Mouse (Mus musculus): Measurements from ENCODE around the gene Tmem143. TPM values are rescaled to one million over a fixed set of nuclear protein-coding genes. Genes with fewer than 3 reads are reported as not detected.

The Tmem143 gene
- polyA plus RNA-seq, 1 experiment from 2014 or later: 3.5 TPM

GRCm38 (mm10) chr7:45919761-45920160, 23.0 kb downstream of the Tmem143 start:
- Histone ChIP-seq H3K4me1 (ENCODE audit: insufficient read depth) (peaks cover 59% of the 10 kb centered on the region), H3K27me3 (ENCODE audit: insufficient read depth, low read length) (no peaks in the 10 kb centered on the region), H3K9ac (replicated peaks) (peak overlapping the region; percentile 72; the same call in 1 of the 2 replicates)

GRCm38 (mm10) chr7:45920583-45921241, 24.0 kb downstream of the Tmem143 start:
- Histone ChIP-seq H3K9me3 (ENCODE audit: low read length) (no peaks in the 10 kb centered on the region), H3K36me3 (replicated peaks; ENCODE audit: insufficient read depth, low read length) (peaks cover 14% of the 10 kb centered on the region), H3K4me1 (ENCODE audit: insufficient read depth) (peaks cover 59% of the 10 kb centered on the region), H3K27me3 (ENCODE audit: insufficient read depth, low read length) (no peaks in the 10 kb centered on the region), H3K27ac (ENCODE audit: low read depth) (peak overlapping the region; percentile 85), H3K4me2 (ENCODE audit: low read depth, low read length) (peak overlapping the region; percentile 77), H3K9ac (replicated peaks) (peak overlapping the region; percentile 72), H3K4me3 (ENCODE audit: low read depth, low read length) (peak overlapping the region; percentile 56)
- DNase-seq (no peak), ATAC-seq (no peak)
- 19% methylated on average over 9 of the region's 9 CpGs for WGBS (ENCODE audit: insufficient replicate concordance)
- TF ChIP-seq CTCF (IDR thresholded peaks at IDR 0.05; ENCODE audit: low read depth) (no peak), EP300 (IDR thresholded peaks at IDR 0.05; ENCODE audit: low read depth) (no peak)

More at GRCm38 (mm10) chr7:45919761-45920160, 23.0 kb downstream of the Tmem143 start:
- ATAC-seq: no peak
- no peaks in the 10 kb centered on the region for H3K9me3 ChIP-seq (ENCODE audit: low read length)
- 46% methylated on average over 4 of the region's 4 CpGs for WGBS (ENCODE audit: insufficient replicate concordance)
- peak overlapping the region; percentile 85 for H3K27ac ChIP-seq (ENCODE audit: low read depth)
- peaks cover 16% of the 10 kb centered on the region for H3K36me3 ChIP-seq (replicated peaks; ENCODE audit: insufficient read depth, low read length)
- peak overlapping the region; percentile 77 for H3K4me2 ChIP-seq (ENCODE audit: low read depth, low read length)
- TF ChIP-seq EP300 (IDR thresholded peaks at IDR 0.05; ENCODE audit: low read depth) (no peak), CTCF (IDR thresholded peaks at IDR 0.05; ENCODE audit: low read depth) (no peak)
- DNase-seq: no peak
- H3K4me3 ChIP-seq (ENCODE audit: low read depth, low read length): peak overlapping the region; percentile 56

- Histone ChIP-seq H3K27ac (ENCODE audit: low read depth) (peak within 1 kb of the TSS; percentile 88), H3K9me3 (ENCODE audit: low read length) (no peaks in the 10 kb centered on the region), H3K4me3 (ENCODE audit: low read depth, low read length) (peak within 1 kb of the TSS; percentile 56), H3K36me3 (replicated peaks; ENCODE audit: insufficient read depth, low read length) (peaks cover 14% of the 10 kb centered on the region), H3K27me3 (ENCODE audit: insufficient read depth, low read length) (no peaks in the 10 kb centered on the region), H3K9ac (replicated peaks) (peak within 1 kb of the TSS; percentile 72), H3K4me2 (ENCODE audit: low read depth, low read length) (peak within 1 kb of the TSS; percentile 86), H3K4me1 (ENCODE audit: insufficient read depth) (peaks cover 55% of the 10 kb centered on the region)
- ATAC-seq (no peak), DNase-seq (peak; percentile 66)
- WGBS (ENCODE audit: insufficient replicate concordance): 25% methylated on average over 9 of the region's 9 CpGs
- TF ChIP-seq EP300 (IDR thresholded peaks at IDR 0.05; ENCODE audit: low read depth) (no peak), CTCF (IDR thresholded peaks at IDR 0.05; ENCODE audit: low read depth) (no peak)
Measured at GRCm38 (mm10) chr7:45921242-45921621, 24.5 kb downstream of the Tmem143 start, which contains the start of gene Emp3. TSS of gene Emp3 (minus strand) at chr7:45921404.

- 59% methylated on average over 12 of the region's 12 CpGs for WGBS (ENCODE audit: insufficient replicate concordance)
- TF ChIP-seq CTCF (IDR thresholded peaks at IDR 0.05; ENCODE audit: low read depth) (no peak), EP300 (IDR thresholded peaks at IDR 0.05; ENCODE audit: low read depth) (no peak)
- H3K9me3 ChIP-seq (ENCODE audit: low read length): no peaks in the 10 kb centered on the region
- H3K4me3 ChIP-seq (ENCODE audit: low read depth, low read length): no peak overlapping the region
- peaks cover 13% of the 10 kb centered on the region for H3K36me3 ChIP-seq (replicated peaks; ENCODE audit: insufficient read depth, low read length)
- no peak for ATAC-seq
- DNase-seq: no peak
- H3K27me3 ChIP-seq (ENCODE audit: insufficient read depth, low read length): no peaks in the 10 kb centered on the region
- H3K4me1 ChIP-seq (ENCODE audit: insufficient read depth): peaks cover 53% of the 10 kb centered on the region
- H3K27ac ChIP-seq (ENCODE audit: low read depth): peak overlapping the region; percentile 88
- H3K4me2 ChIP-seq (ENCODE audit: low read depth, low read length): peak overlapping the region; percentile 86
- no peak overlapping the region for H3K9ac ChIP-seq (replicated peaks)
Measured at GRCm38 (mm10) chr7:45921950-45922600, 25.3 kb downstream of the Tmem143 start.

GRCm38 (mm10) chr7:45922928-45923761, 26.4 kb downstream of the Tmem143 start:
- H3K27me3 ChIP-seq (ENCODE audit: insufficient read depth, low read length): no peaks in the 10 kb centered on the region
- peak overlapping the region; percentile 41 for H3K4me3 ChIP-seq (ENCODE audit: low read depth, low read length)
- 1% methylated on average over 37 of the region's 37 CpGs for WGBS (ENCODE audit: insufficient replicate concordance)
- peak overlapping the region; percentile 88 for H3K27ac ChIP-seq (ENCODE audit: low read depth)
- 0 out of 2 replicates have a peak, but pooled peaks cover 2% of the 10 kb centered on the region for H3K9me3 ChIP-seq (ENCODE audit: low read length)
- peaks cover 6% of the 10 kb centered on the region for H3K36me3 ChIP-seq (replicated peaks; ENCODE audit: insufficient read depth, low read length)
- H3K4me1 ChIP-seq (ENCODE audit: insufficient read depth): peaks cover 42% of the 10 kb centered on the region
- TF ChIP-seq EP300 (IDR thresholded peaks at IDR 0.05; ENCODE audit: low read depth) (peak; percentile 60; the same call in 1 of the 2 replicates), CTCF (IDR thresholded peaks at IDR 0.05; ENCODE audit: low read depth) (no peak)
- peak; percentile 86 for ATAC-seq
- peak overlapping the region; percentile 61 for H3K9ac ChIP-seq (replicated peaks)
- peak overlapping the region; percentile 86 for H3K4me2 ChIP-seq (ENCODE audit: low read depth, low read length)
- DNase-seq: peak; percentile 95

Data from liver, postnatal 0 days (tissue).